Mouse (Mus musculus): ENCODE results near the gene AI481877. TPM values are rescaled to one million over a fixed set of nuclear protein-coding genes. Genes with fewer than 3 reads are reported as not detected.

AI481877 gene
- polyA plus RNA-seq, 1 experiment, result not detected

- no peak for TF ChIP-seq TAL1 (IDR thresholded peaks at IDR 0.05; ENCODE audit: low read length)
- TF ChIP-seq GATA1 (IDR thresholded peaks at IDR 0.05; ENCODE audit: low read length), result no peak
- no peaks in the 10 kb centered on the region for H3K4me1 ChIP-seq (ENCODE audit: control insufficient read depth)
Observed at GRCm38 (mm10) chr4:59104166-59104565, 34.6 kb downstream of the AI481877 start.

GRCm38 (mm10) chr4:59096393-59096792 is 42.4 kb downstream of the AI481877 start:
- no peak for TF ChIP-seq TAL1 (IDR thresholded peaks at IDR 0.05; ENCODE audit: low read length)
- TF ChIP-seq GATA1 (IDR thresholded peaks at IDR 0.05; ENCODE audit: low read length), result no peak
- Histone ChIP-seq H3K27me3 (ENCODE audit: control insufficient read depth) (no peaks in the 10 kb centered on the region), H3K4me1 (ENCODE audit: control insufficient read depth) (no peaks in the 10 kb centered on the region), H3K9me3 (ENCODE audit: control insufficient read depth, low read length) (no peaks in the 10 kb centered on the region), H3K4me3 (replicated peaks) (no peak overlapping the region), H3K36me3 (ENCODE audit: control insufficient read depth) (no peaks in the 10 kb centered on the region)

More at GRCm38 (mm10) chr4:59104166-59104565, 34.6 kb downstream of the AI481877 start:
- no peaks in the 10 kb centered on the region for H3K9me3 ChIP-seq (ENCODE audit: control insufficient read depth, low read length)
- H3K27me3 ChIP-seq (ENCODE audit: control insufficient read depth), result no peaks in the 10 kb centered on the region
- no peak overlapping the region for H3K4me3 ChIP-seq (replicated peaks)
- H3K36me3 ChIP-seq (ENCODE audit: control insufficient read depth), result no peaks in the 10 kb centered on the region

- Histone ChIP-seq H3K4me1 (ENCODE audit: control insufficient read depth) (no peaks in the 10 kb centered on the region), H3K36me3 (ENCODE audit: control insufficient read depth) (no peaks in the 10 kb centered on the region), H3K9me3 (ENCODE audit: control insufficient read depth, low read length) (no peaks in the 10 kb centered on the region), H3K27me3 (ENCODE audit: control insufficient read depth) (no peaks in the 10 kb centered on the region), H3K4me3 (replicated peaks) (no peak overlapping the region)
- TF ChIP-seq GATA1 (IDR thresholded peaks at IDR 0.05; ENCODE audit: low read length) (no peak), TAL1 (IDR thresholded peaks at IDR 0.05; ENCODE audit: low read length) (no peak)
Observed at GRCm38 (mm10) chr4:59089391-59089790, 49.4 kb downstream of the AI481877 start.

GRCm38 (mm10) chr4:59083430-59083829 is 55.4 kb downstream of the AI481877 start:
- Histone ChIP-seq H3K4me1 (ENCODE audit: control insufficient read depth) (no peaks in the 10 kb centered on the region), H3K36me3 (ENCODE audit: control insufficient read depth) (no peaks in the 10 kb centered on the region), H3K27me3 (ENCODE audit: control insufficient read depth) (no peaks in the 10 kb centered on the region), H3K4me3 (replicated peaks) (no peak overlapping the region), H3K9me3 (ENCODE audit: control insufficient read depth, low read length) (no peaks in the 10 kb centered on the region)
- TF ChIP-seq TAL1 (IDR thresholded peaks at IDR 0.05; ENCODE audit: low read length) (no peak), GATA1 (IDR thresholded peaks at IDR 0.05; ENCODE audit: low read length) (no peak)

GRCm38 (mm10) chr4:59069276-59069675 is 69.5 kb downstream of the AI481877 start:
- TF ChIP-seq GATA1 (IDR thresholded peaks at IDR 0.05; ENCODE audit: low read length), result no peak
- no peak for TF ChIP-seq TAL1 (IDR thresholded peaks at IDR 0.05; ENCODE audit: low read length)
- H3K36me3 ChIP-seq (ENCODE audit: control insufficient read depth), result no peaks in the 10 kb centered on the region
- H3K27me3 ChIP-seq (ENCODE audit: control insufficient read depth), result no peaks in the 10 kb centered on the region
- no peak overlapping the region for H3K4me3 ChIP-seq (replicated peaks)
- H3K4me1 ChIP-seq (ENCODE audit: control insufficient read depth), result no peaks in the 10 kb centered on the region
- H3K9me3 ChIP-seq (ENCODE audit: control insufficient read depth, low read length), result no peaks in the 10 kb centered on the region

- no peak for TF ChIP-seq GATA1 (IDR thresholded peaks at IDR 0.05; ENCODE audit: low read length)
- no peak for TF ChIP-seq TAL1 (IDR thresholded peaks at IDR 0.05; ENCODE audit: low read length)
- H3K4me3 ChIP-seq (replicated peaks), result no peak overlapping the region
- no peaks in the 10 kb centered on the region for H3K9me3 ChIP-seq (ENCODE audit: control insufficient read depth, low read length)
- no peaks in the 10 kb centered on the region for H3K27me3 ChIP-seq (ENCODE audit: control insufficient read depth)
- H3K4me1 ChIP-seq (ENCODE audit: control insufficient read depth), result no peaks in the 10 kb centered on the region
- no peaks in the 10 kb centered on the region for H3K36me3 ChIP-seq (ENCODE audit: control insufficient read depth)
Observed at GRCm38 (mm10) chr4:59062526-59062925, 76.3 kb downstream of the AI481877 start.

GRCm38 (mm10) chr4:59057929-59058328 is 80.9 kb downstream of the AI481877 start:
- TF ChIP-seq GATA1 (IDR thresholded peaks at IDR 0.05; ENCODE audit: low read length) (no peak), TAL1 (IDR thresholded peaks at IDR 0.05; ENCODE audit: low read length) (no peak)
- H3K27me3 ChIP-seq (ENCODE audit: control insufficient read depth), result no peaks in the 10 kb centered on the region
- H3K9me3 ChIP-seq (ENCODE audit: control insufficient read depth, low read length), result no peaks in the 10 kb centered on the region

GRCm38 (mm10) chr4:59051081-59051480 is 87.7 kb downstream of the AI481877 start:
- Histone ChIP-seq H3K27me3 (ENCODE audit: control insufficient read depth) (no peaks in the 10 kb centered on the region), H3K9me3 (ENCODE audit: control insufficient read depth, low read length) (no peaks in the 10 kb centered on the region), H3K36me3 (ENCODE audit: control insufficient read depth) (no peaks in the 10 kb centered on the region), H3K4me1 (ENCODE audit: control insufficient read depth) (peaks cover 2% of the 10 kb centered on the region), H3K4me3 (replicated peaks) (no peak overlapping the region)
- TF ChIP-seq GATA1 (IDR thresholded peaks at IDR 0.05; ENCODE audit: low read length) (no peak), TAL1 (IDR thresholded peaks at IDR 0.05; ENCODE audit: low read length) (no peak)

More at GRCm38 (mm10) chr4:59057929-59058328, 80.9 kb downstream of the AI481877 start:
- Histone ChIP-seq H3K4me1 (ENCODE audit: control insufficient read depth) (no peaks in the 10 kb centered on the region), H3K4me3 (replicated peaks) (no peak overlapping the region), H3K36me3 (ENCODE audit: control insufficient read depth) (no peaks in the 10 kb centered on the region)

GRCm38 (mm10) chr4:59047222-59047621 is 91.6 kb downstream of the AI481877 start:
- Histone ChIP-seq H3K27me3 (ENCODE audit: control insufficient read depth) (no peaks in the 10 kb centered on the region), H3K36me3 (ENCODE audit: control insufficient read depth) (no peaks in the 10 kb centered on the region), H3K9me3 (ENCODE audit: control insufficient read depth, low read length) (no peaks in the 10 kb centered on the region), H3K4me3 (replicated peaks) (no peak overlapping the region), H3K4me1 (ENCODE audit: control insufficient read depth) (peaks cover 2% of the 10 kb centered on the region)
- no peak for TF ChIP-seq TAL1 (IDR thresholded peaks at IDR 0.05; ENCODE audit: low read length)
- no peak for TF ChIP-seq GATA1 (IDR thresholded peaks at IDR 0.05; ENCODE audit: low read length)

GRCm38 (mm10) chr4:59043891-59044290 is 94.9 kb downstream of the AI481877 start:
- no peak overlapping the region for H3K4me3 ChIP-seq (replicated peaks)
- H3K27me3 ChIP-seq (ENCODE audit: control insufficient read depth), result no peaks in the 10 kb centered on the region
- peaks cover 5% of the 10 kb centered on the region for H3K36me3 ChIP-seq (ENCODE audit: control insufficient read depth)
- H3K9me3 ChIP-seq (ENCODE audit: control insufficient read depth, low read length), result no peaks in the 10 kb centered on the region
- no peaks in the 10 kb centered on the region for H3K4me1 ChIP-seq (ENCODE audit: control insufficient read depth)
- TF ChIP-seq TAL1 (IDR thresholded peaks at IDR 0.05; ENCODE audit: low read length) (no peak), GATA1 (IDR thresholded peaks at IDR 0.05; ENCODE audit: low read length) (no peak)
